Mouse (Mus musculus) brain, adult 10 weeks (tissue): ENCODE measurements around the gene Epc2. TPM values are rescaled to one million over a fixed set of nuclear protein-coding genes. Genes with fewer than 3 reads are reported as not detected.

Experiments used
- polyA plus RNA-seq: library from polyadenylated mRNA; stranded (reverse); fragments of 350-450 nt; fragmentation: Illumina TruSeq; extraction: RNeasy Lipid Tissue Mini Kit (QIAGEN cat#74804); gene quantifications from one replicate; pipeline ENCODE4 v1.2.3, GENCODE M21; 2015; ENCODE audit warnings: low read depth, low replicate concordance

The Epc2 gene
- polyA plus RNA-seq: 34.0 TPM

GRCm38 (mm10) chr2:49450931-49451636, at the start of gene Epc2:
TSS of gene Epc2 (plus strand) at chr2:49451486.

Other genes starting within 250 kb of the Epc2 start
- 372 TPM for gene Kif5c, start 167.8 kb downstream of the Epc2 start, polyA plus RNA-seq